Mouse (Mus musculus): ENCODE results near the gene Dhx32. TPM values are rescaled to one million over a fixed set of nuclear protein-coding genes. Genes with fewer than 3 reads are reported as not detected.

Gene Dhx32
- polyA plus RNA-seq, 1 experiment from 2014 or later, result 42.0 TPM

DNA sequence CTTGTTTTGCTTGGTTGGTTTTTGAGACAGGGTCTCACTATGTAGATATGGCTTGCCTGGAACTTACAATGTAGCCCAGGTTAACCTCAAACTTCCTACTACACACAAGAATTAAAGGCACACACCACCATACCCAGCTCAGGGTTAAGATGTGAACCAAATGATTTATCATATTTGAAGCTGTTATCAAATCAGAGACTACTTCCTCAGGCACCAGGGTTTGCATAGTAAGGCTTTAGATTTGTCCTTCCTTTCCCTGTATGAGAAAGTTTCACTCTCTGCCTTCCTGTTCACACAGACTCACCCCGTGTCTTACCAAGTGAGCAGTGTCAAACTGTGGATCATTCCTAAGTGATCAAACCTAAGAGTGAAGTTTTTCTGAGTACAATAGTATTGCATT, 38.3 kb downstream of the Dhx32 start:
- Histone ChIP-seq H3K4me3 (no peak overlapping the region), H3K27ac (replicated peaks) (peak overlapping the region; percentile 27; the same call in 1 of the 2 replicates), H3K36me3 (peaks cover 13% of the 10 kb centered on the region), H3K4me2 (no peak overlapping the region), H3K4me1 (replicated peaks) (peaks cover 11% of the 10 kb centered on the region; the same call in 1 of the 2 replicates), H3K27me3 (no peaks in the 10 kb centered on the region), H3K9ac (no peak overlapping the region), H3K9me3 (no peaks in the 10 kb centered on the region)
- WGBS, result 79% methylated on average over 1 of the region's 1 CpGs
- no peak for ATAC-seq (ENCODE audit: low FRiP score, low read depth)

DNA sequence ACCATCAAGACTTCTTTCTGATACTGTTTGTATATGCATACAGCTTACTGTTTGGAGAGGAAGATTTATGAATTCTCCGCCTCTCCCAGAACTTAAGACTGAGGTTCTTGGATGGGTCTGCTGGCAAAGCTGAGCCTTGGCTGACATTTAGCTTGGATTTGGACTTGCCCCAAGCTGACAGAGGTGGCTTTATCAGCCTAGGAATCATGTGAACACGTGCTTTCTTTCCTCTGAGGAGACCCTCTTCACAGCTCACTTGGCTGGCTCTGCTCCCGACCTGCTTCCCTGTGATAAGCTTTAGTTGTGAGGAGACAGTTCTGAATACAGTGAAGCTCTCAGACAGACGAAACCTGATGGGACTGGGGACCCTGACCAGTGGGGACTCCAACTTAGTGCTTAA, 38.9 kb downstream of the Dhx32 start:
- Histone ChIP-seq H3K27me3 (no peaks in the 10 kb centered on the region), H3K9me3 (no peaks in the 10 kb centered on the region), H3K4me3 (no peak overlapping the region), H3K4me1 (replicated peaks) (peaks cover 11% of the 10 kb centered on the region; the same call in 1 of the 2 replicates), H3K27ac (replicated peaks) (peak overlapping the region; percentile 27; the same call in 1 of the 2 replicates), H3K9ac (no peak overlapping the region), H3K4me2 (no peak overlapping the region), H3K36me3 (peaks cover 13% of the 10 kb centered on the region)
- no peak for ATAC-seq (ENCODE audit: low FRiP score, low read depth)
- WGBS, result 56% methylated on average over 4 of the region's 4 CpGs

DNA sequence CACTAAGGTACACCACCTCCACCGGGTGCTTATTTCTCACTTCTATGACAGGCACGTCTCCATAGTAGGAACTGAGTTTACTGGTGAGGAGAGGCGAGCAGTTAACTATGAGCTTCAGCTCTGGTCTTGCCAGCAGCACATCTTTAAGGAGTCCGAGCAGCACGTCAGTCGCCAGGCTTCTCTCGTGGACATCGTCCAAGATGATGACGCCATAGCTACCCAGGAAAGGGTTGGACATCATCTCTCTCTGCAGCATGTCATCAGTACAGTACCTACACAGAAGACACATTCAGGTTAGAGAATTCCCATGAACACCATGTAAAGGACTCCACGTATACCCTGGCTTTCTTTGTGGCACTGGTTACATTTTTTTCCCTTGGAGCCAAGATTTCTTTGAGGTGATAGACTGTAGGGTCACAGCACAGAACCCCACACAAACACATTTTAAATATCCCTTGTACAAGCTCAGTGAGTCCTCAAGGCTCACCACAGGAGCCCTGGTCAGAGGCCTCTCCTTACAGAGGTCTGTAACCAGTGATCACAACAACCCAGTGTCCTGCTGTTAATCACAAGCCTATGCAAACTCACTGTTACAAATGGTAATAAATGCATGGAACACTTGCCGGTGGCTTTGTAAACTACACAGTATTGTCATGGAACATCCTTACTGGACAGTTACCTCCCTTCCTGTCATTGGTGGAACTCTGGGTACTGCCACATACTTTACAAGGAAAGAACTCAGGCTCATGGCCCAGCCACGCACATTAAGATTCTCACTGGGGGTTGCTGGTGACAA, 39.8 kb downstream of the Dhx32 start:
- WGBS, result 90% methylated on average over 12 of the region's 12 CpGs
- H3K4me1 ChIP-seq (replicated peaks), result peaks cover 11% of the 10 kb centered on the region; the same call in 1 of the 2 replicates
- H3K27me3 ChIP-seq, result no peaks in the 10 kb centered on the region
- ATAC-seq (ENCODE audit: low FRiP score, low read depth), result no peak
- H3K4me3 ChIP-seq, result no peak overlapping the region
- no peaks in the 10 kb centered on the region for H3K9me3 ChIP-seq
- no peak overlapping the region for H3K9ac ChIP-seq
- no peak overlapping the region for H3K4me2 ChIP-seq
- no peak overlapping the region for H3K27ac ChIP-seq (replicated peaks)
- H3K36me3 ChIP-seq, result peaks cover 13% of the 10 kb centered on the region

DNA sequence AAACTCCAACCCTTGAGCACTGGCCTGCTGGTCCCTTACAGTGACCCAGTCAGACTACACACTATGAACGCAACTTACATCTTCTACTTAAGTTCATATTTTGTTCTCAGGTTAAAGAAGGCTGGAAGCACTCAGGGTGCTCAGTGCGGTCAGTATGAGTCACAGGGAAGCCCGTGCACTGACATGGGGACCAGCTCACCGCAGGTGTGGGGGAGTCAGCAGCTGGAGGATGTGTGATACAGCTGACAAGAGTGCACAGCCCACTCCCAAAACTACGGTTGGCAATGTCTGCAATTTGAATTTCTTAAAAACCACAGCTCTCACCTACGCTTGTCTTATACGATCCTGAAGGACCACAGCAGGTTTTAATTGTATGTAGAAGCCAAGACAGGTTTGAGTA, 42.0 kb downstream of the Dhx32 start:
- H3K4me1 ChIP-seq (replicated peaks), result peaks cover 11% of the 10 kb centered on the region; the same call in 1 of the 2 replicates
- peaks cover 13% of the 10 kb centered on the region for H3K36me3 ChIP-seq
- no peak overlapping the region for H3K4me2 ChIP-seq
- no peak overlapping the region for H3K4me3 ChIP-seq
- ATAC-seq (ENCODE audit: low FRiP score, low read depth), result no peak
- no peak overlapping the region for H3K9ac ChIP-seq
- no peaks in the 10 kb centered on the region for H3K9me3 ChIP-seq
- H3K27ac ChIP-seq (replicated peaks), result no peak overlapping the region
- H3K27me3 ChIP-seq, result no peaks in the 10 kb centered on the region
- WGBS, result 91% methylated on average over 7 of the region's 7 CpGs

DNA sequence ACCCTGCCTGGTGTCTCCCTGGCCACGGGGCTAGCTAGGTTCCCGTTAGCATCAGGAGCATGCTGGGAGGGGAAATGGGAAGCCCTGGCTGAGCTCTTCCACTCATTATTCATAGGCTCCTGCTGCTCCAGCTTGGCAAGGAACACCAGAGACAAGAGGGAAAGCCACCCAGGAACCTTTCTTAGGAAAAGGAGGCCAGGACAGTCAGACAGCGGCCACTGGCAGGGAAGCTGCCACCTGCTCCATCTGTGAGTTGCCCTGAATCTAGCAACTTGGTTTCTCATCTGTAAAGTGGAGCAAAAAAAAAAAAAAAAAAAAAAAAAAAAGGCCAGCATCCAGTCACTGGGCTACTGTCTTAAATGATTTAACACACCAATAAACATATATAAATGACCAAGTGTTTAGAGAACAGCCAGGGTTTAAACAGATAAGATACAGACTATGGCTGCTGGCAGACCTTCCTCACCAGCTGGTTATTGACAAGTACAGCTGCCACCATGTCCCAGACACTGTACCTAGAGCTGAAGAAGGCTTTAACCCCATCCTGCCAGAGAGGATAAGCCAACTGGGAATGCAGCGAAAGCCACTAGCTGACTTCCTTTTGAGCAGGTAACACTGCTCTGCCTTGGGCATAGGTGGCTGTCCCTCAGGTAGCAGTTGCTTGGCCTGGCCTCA, 50.4 kb downstream of the Dhx32 start:
- Histone ChIP-seq H3K4me2 (no peak overlapping the region), H3K36me3 (peaks cover 8% of the 10 kb centered on the region), H3K27ac (replicated peaks) (peak overlapping the region; percentile 53; the same call in 1 of the 2 replicates), H3K4me1 (replicated peaks) (peaks cover 3% of the 10 kb centered on the region; the same call in 1 of the 2 replicates), H3K27me3 (no peaks in the 10 kb centered on the region), H3K4me3 (no peak overlapping the region), H3K9me3 (no peaks in the 10 kb centered on the region), H3K9ac (no peak overlapping the region)
- 65% methylated on average over 4 of the region's 4 CpGs for WGBS
- no peak for ATAC-seq (ENCODE audit: low FRiP score, low read depth)

DNA sequence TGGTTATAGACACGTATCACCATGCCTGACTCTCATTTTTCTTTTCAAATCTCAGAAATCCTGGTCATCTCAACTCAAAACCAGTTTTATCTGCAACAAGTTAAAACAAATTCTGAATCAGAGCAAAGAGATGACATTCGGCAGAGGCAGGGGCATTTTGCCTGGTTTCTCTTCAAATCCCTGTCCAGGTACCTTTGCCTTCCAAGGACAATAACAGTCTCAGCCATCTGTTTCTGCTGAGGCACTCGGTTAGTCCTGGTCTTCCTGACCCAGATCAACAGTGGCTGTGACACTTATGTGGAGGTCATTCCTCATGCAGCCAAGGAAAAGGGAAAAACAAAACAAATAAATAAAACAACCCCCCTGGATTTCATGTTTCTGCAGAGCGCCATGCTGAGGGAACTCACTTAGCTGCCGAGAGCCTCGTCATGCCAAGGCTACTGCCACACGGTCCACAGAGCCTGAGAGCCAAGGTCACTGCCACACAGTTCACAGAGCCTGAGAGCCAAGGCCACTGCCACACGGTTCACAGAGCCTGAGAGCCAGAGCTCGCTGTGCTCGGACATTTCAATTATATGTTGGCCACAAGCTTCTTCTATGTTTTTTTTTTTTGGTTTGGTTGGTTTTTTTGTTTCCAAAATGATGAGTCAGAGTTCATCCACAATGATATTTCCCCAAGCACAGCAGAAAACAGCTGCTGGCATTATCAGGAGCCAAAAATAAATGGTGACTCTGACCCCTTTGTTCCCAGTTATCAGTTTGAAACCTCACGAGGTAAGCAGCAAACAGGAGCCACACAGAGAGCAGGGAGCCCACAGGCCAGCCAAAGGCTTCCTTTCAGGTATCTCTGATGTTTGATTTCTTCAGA, 52.0 kb downstream of the Dhx32 start:
- no peak overlapping the region for H3K9ac ChIP-seq
- ATAC-seq (ENCODE audit: low FRiP score, low read depth), result no peak
- H3K4me2 ChIP-seq, result no peak overlapping the region
- no peaks in the 10 kb centered on the region for H3K27me3 ChIP-seq
- peaks cover 8% of the 10 kb centered on the region for H3K36me3 ChIP-seq
- 83% methylated on average over 11 of the region's 11 CpGs for WGBS
- H3K9me3 ChIP-seq, result no peaks in the 10 kb centered on the region
- no peak overlapping the region for H3K4me3 ChIP-seq
- H3K27ac ChIP-seq (replicated peaks), result no peak overlapping the region
- peaks cover 3% of the 10 kb centered on the region; the same call in 1 of the 2 replicates for H3K4me1 ChIP-seq (replicated peaks)

DNA sequence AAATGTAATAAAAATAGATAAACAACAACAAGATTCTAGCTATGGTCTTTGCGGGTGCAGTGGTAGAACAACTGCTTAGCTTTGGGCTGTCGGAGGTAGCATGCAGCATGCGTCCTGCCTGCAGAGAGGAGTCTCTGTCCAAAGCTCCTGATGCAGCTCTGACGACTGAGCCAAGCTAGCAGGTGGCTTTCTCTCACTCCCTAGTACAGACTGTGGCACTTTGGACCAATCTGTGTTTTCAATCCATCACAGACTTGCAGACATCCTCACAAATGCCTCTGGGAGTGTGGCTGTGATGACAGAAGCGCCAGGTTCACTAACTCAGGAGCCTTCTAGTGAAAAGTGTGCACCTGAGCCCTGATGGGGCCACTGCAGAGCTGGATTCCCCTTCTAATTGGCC, 53.2 kb downstream of the Dhx32 start:
- Histone ChIP-seq H3K4me3 (no peak overlapping the region), H3K9me3 (no peaks in the 10 kb centered on the region), H3K4me1 (replicated peaks) (peaks cover 3% of the 10 kb centered on the region; the same call in 1 of the 2 replicates), H3K4me2 (no peak overlapping the region), H3K9ac (no peak overlapping the region), H3K36me3 (peaks cover 10% of the 10 kb centered on the region), H3K27ac (replicated peaks) (no peak overlapping the region), H3K27me3 (no peaks in the 10 kb centered on the region)
- no peak for ATAC-seq (ENCODE audit: low FRiP score, low read depth)
- 78% methylated on average over 5 of the region's 5 CpGs for WGBS

DNA sequence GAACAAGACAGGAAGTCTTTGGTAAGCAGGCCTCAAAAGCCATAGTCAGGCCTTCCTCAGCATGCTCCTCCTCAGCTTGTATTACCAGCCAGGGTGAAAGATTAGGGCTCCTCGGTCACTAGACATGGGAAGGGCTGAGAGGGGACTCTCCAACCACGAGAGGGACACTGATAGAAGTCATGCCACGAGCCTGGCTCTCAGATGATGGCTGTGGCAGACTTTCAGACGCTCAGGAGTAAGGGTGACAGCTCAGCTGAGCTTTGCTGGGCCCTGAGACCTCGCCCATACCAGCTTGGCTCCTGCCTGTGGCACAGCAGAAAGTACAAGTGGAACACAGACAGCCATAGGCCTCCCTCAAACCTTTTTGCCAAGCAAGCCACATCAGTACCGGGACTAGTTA, 55.5 kb downstream of the Dhx32 start:
- Histone ChIP-seq H3K4me3 (no peak overlapping the region), H3K36me3 (peaks cover 26% of the 10 kb centered on the region), H3K27me3 (no peaks in the 10 kb centered on the region), H3K27ac (replicated peaks) (no peak overlapping the region), H3K4me1 (replicated peaks) (peaks cover 3% of the 10 kb centered on the region; the same call in 1 of the 2 replicates), H3K4me2 (no peak overlapping the region), H3K9ac (no peak overlapping the region), H3K9me3 (no peaks in the 10 kb centered on the region)
- 91% methylated on average over 6 of the region's 6 CpGs for WGBS
- no peak for ATAC-seq (ENCODE audit: low FRiP score, low read depth)

DNA sequence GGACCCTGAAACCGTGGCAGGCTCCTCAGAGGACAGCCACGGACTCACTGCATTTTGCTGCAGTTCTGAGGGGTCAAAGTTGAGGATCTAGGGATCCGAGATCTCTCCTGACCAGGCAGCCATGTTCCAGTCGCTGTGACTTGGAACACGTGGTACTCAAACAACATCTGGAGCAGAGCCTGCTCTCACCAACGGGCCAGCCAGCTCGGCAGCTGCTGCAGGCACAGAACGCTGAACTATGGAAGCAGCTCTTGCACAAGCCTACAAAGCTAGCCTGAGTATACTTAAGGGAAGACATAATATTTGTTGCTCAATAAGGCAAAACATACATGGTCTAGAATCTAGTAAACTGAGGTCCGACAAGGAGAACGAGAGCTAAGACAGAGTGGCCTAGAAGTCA, 57.0 kb downstream of the Dhx32 start:
- H3K9me3 ChIP-seq, result no peaks in the 10 kb centered on the region
- no peak overlapping the region for H3K4me3 ChIP-seq
- H3K36me3 ChIP-seq, result peaks cover 39% of the 10 kb centered on the region
- H3K27ac ChIP-seq (replicated peaks), result no peak overlapping the region
- ATAC-seq (ENCODE audit: low FRiP score, low read depth), result no peak
- H3K27me3 ChIP-seq, result no peaks in the 10 kb centered on the region
- no peak overlapping the region for H3K4me2 ChIP-seq
- WGBS, result 86% methylated on average over 10 of the region's 10 CpGs
- H3K4me1 ChIP-seq (replicated peaks), result no peaks in the 10 kb centered on the region; the same call in 1 of the 2 replicates
- H3K9ac ChIP-seq, result no peak overlapping the region

DNA sequence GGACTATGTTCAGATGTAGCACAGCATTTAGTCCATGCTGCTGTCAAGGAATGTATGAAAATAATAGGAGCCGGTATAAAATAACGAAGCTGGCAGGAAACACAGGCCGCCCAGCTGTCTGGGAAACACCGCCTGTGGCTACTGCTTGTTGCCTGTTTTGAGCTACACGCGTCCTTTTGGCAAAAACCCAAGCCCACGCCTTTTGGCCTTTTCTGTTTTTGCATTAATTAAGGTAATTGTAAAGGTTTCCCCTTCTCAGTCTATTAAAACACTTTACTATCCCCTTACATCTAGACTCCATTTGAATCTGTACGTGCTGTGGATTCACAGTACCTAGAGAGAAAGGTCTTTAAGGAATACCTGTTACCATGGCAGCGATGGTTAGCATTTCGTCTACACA, 57.7 kb downstream of the Dhx32 start:
- H3K9ac ChIP-seq, result no peak overlapping the region
- H3K4me3 ChIP-seq, result no peak overlapping the region
- H3K36me3 ChIP-seq, result peaks cover 45% of the 10 kb centered on the region
- H3K9me3 ChIP-seq, result no peaks in the 10 kb centered on the region
- H3K4me1 ChIP-seq (replicated peaks), result no peaks in the 10 kb centered on the region
- H3K27ac ChIP-seq (replicated peaks), result no peak overlapping the region
- no peak for ATAC-seq (ENCODE audit: low FRiP score, low read depth)
- H3K27me3 ChIP-seq, result no peaks in the 10 kb centered on the region
- H3K4me2 ChIP-seq, result no peak overlapping the region
- 54% methylated on average over 10 of the region's 10 CpGs for WGBS

DNA sequence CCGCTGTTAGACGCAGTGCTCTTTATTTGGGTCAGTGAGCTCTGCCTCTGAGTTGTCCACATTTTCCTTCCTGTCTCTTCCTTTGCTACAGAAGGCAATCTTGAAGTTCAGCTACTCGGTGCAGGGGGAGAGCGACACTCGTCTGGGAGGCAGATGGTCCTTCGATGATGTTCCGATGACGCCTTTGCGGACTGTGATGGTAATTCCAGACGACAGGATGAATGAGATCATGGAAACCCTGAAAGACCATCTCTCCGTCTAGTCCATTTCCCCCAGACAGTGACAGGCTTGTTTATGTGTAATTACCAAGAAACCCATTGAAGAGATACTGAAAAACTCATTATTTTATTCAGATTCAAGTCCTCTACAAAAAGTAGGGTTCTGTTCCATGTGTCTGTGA, 61.9 kb downstream of the Dhx32 start:
- no peak for ATAC-seq (ENCODE audit: low FRiP score, low read depth)
- H3K4me1 ChIP-seq (replicated peaks), result no peaks in the 10 kb centered on the region
- WGBS, result 83% methylated on average over 11 of the region's 11 CpGs
- no peaks in the 10 kb centered on the region for H3K27me3 ChIP-seq
- H3K9ac ChIP-seq, result no peak overlapping the region
- no peak overlapping the region for H3K4me3 ChIP-seq
- H3K27ac ChIP-seq (replicated peaks), result no peak overlapping the region
- H3K36me3 ChIP-seq, result peaks cover 82% of the 10 kb centered on the region
- H3K4me2 ChIP-seq, result no peak overlapping the region
- no peaks in the 10 kb centered on the region for H3K9me3 ChIP-seq

All from hindbrain, embryonic 15.5 days (tissue).